Mouse (Mus musculus) Patski (cell line): ENCODE data around the gene Tnfrsf25. TPM values are rescaled to one million over a fixed set of nuclear protein-coding genes. Genes with fewer than 3 reads are reported as not detected.

Source experiments
- ATAC-seq: fragments of 100-300 bp; one replicate; pipeline ENCODE4 v1.8.0; 2021
- CTCF ChIA-PET: fragments of 350-600 bp; sonication (Branson Sonifier 250); formaldehyde crosslinking; loops from one replicate; lab custom pipeline; 2022; ENCODE audit warnings: inconsistent platforms; lab: Charles Lee
- POLR2A ChIA-PET: fragments of 350-600 bp; sonication (Branson Sonifier 250); formaldehyde crosslinking; loops from one replicate; lab custom pipeline; 2022; ENCODE audit warnings: antibody characterized with exemption, inconsistent platforms; lab: Charles Lee
- DNase-seq: peaks from one replicate; pipeline ENCODE4 v3.0.0-alpha.2; 2011; ENCODE audit warnings: low read depth, low spot score
- H3K27me3 ChIP-seq: fragments of 371-371 bp; one replicate; pipeline ENCODE4 v1.5.1; 2021
- CTCF ChIP-seq: fragments of 100-300 bp; IDR thresholded peaks from one replicate; pipeline ENCODE4 v1.5.1; 2021
- in situ Hi-C: fragments of 300-500 bp; cut with MboI; formaldehyde crosslinking; loops from 3 replicates; pipeline ENCODE4 v1.11.1; 2018; ENCODE audit warnings: low pct_unique_long_range_greater_than_20kb, mixed read lengths
- polyA plus RNA-seq: library from polyadenylated mRNA; unstranded; gene quantifications from one replicate; pipeline ENCODE4 v1.2.3, GENCODE M21; 2021

Gene Tnfrsf25
- polyA plus RNA-seq, 1 experiment from 2014 or later = 1.5 TPM

DNA sequence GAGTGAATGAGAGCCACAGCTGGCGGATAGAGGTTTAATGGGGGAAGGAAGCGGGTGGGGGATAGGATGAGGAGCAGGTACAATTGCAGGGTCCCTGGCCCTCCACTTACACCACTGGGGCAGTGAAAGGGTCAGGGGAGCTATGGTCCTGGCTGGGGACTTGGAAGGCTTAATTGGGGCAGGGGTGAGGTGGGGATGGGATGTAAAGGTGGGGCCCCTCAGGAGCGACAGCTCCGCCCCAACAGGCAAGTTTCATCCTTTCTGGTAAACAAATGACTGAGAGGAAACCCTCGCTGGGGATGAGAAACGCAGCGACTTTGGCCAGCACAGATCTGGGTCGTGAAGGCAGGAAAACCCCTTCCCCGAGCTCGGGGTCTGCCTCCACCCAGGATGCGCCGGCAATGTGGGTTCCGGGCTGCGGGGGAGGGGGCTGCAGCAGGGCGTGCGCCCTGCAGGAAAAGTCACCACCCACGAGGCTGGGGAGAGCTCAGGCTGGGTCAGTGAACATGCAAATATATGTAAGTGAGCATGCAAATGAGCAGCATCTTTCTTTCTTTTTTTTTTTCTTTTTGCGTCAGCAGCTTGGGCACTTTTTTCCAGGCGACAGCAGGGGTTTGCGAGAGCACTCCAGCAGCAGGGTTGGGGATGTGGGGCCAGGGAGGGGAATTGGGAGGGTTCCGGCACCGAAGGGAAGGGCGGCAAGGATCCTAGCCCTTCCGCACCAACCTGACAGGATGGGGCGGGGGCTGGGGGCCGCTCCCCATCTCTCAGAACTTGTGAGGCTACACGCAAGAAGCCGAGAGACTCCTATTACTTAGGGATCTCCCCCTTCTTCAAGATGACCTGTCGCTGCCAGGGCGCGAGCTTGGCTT, 4.8 kb downstream of the Tnfrsf25 start:
- TF ChIP-seq CTCF = no peak
- POLR2A ChIA-PET = no interaction called here
- no peak for ATAC-seq
- DNase-seq = no peak
- in situ Hi-C loops = no loop called here
- H3K27me3 ChIP-seq = no peaks in the 10 kb centered on the region
- CTCF ChIA-PET = interaction anchor here (1.2 to 2.5 kb wide), 2 partner anchors 14 to 16 kb away, joined by 3 to 7 read pairs; no protein-coding TSS in a partner anchor

- H3K27me3 ChIP-seq = no peaks in the 10 kb centered on the region
- DNase-seq (no peak), ATAC-seq (no peak)
- no peak for TF ChIP-seq CTCF
- ChIA-PET POLR2A (no interaction called here), CTCF (interaction anchor here (1.2 to 2.5 kb wide), 2 partner anchors 13 to 16 kb away, joined by 3 to 7 read pairs; no protein-coding TSS in a partner anchor)
- in situ Hi-C loops = no loop called here
Observed at GRCm38 (mm10) chr4:152121183-152121505, 5.4 kb downstream of the Tnfrsf25 start.

DNA sequence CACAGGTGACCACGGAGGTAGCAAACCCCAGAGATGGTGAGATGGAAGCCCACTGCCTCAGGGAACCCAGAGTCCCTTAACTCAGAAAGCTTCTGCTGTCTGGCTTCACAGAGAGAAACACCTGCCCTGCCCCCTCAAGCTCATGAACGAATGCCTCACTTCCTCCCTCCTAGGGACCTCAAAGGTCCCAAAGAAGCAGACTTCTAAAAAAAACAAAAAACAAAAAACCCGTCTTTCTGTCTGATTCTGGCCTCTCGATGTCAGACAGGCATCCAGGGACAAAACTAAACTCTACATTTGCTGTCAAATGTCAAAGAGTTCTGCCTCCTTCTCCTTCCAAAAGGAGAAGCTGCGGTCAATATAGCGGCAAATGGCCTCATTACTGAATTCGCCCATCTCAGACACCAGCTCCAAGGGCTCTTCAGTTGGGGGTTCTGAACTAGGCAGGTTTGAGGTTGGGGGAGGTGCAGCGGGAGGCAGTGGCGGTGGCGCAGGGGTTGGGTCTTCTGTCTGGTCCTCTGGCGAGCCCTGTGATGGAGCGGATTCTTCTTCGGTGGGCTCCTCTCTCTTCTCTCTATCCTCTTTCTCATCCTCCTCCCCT, 8.7 kb downstream of the Tnfrsf25 start:
- ATAC-seq = no peak

GRCm38 (mm10) chr4:152125161-152126025, 9.7 kb downstream of the Tnfrsf25 start:
- ChIA-PET POLR2A (no interaction called here), CTCF (interaction anchor here (1.3 to 1.8 kb wide), 2 partner anchors 10 to 23 kb away, joined by 3 to 4 read pairs; no protein-coding TSS in a partner anchor)
- TF ChIP-seq CTCF = no peak
- no peaks in the 10 kb centered on the region for H3K27me3 ChIP-seq
- in situ Hi-C loops = no loop called here
- no peak for DNase-seq
- no peak for ATAC-seq

More for the DNA sequence above, 8.7 kb downstream of the Tnfrsf25 start:
- in situ Hi-C loops = no loop called here
- no peak for DNase-seq
- no peaks in the 10 kb centered on the region for H3K27me3 ChIP-seq
- ChIA-PET POLR2A (interaction anchor here (0.6 kb wide), 1 partner anchor 1788 kb away, joined by 3 read pairs; no protein-coding TSS in a partner anchor), CTCF (interaction anchor here (1.3 to 1.8 kb wide), 2 partner anchors 11 to 22 kb away, joined by 3 to 4 read pairs; no protein-coding TSS in a partner anchor)
- TF ChIP-seq CTCF = no peak

GRCm38 (mm10) chr4:152126026-152126920, 10.5 kb downstream of the Tnfrsf25 start:
- no peak for ATAC-seq
- ChIA-PET CTCF (interaction anchor here (1.8 kb wide), 1 partner anchor 24 kb away, joined by 4 read pairs; no protein-coding TSS in a partner anchor), POLR2A (no interaction called here)
- H3K27me3 ChIP-seq = peaks cover 4% of the 10 kb centered on the region
- no peak for TF ChIP-seq CTCF
- in situ Hi-C loops = no loop called here
- no peak for DNase-seq

DNA sequence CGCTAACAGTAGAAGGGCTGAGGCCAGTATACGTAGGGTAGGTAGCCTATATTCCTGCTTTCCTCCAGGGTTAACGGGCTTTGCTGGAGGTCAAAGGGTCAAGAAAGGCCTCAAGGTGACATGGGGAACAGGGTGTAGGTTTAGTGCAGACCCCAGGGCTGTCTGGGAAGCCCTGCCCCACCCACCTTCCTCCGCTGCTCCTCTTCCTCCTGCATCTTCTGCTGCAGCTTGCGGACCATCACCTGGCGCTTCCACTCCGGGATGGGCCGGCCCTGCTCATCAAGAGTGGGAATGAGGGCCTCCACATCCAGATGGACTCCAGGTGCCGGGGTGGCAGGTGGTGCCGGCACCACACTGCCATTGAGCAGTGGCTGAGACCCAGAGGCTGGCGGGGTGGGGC, 12.2 kb downstream of the Tnfrsf25 start:
- ATAC-seq = no peak
- DNase-seq = no peak
- H3K27me3 ChIP-seq = peaks cover 8% of the 10 kb centered on the region
- ChIA-PET CTCF (interaction anchor here (1.0 kb wide), 1 partner anchor 11 kb away, joined by 3 read pairs; no protein-coding TSS in a partner anchor), POLR2A (interaction anchor here (0.7 kb wide), 1 partner anchor 114 kb away, joined by 4 read pairs; no protein-coding TSS in a partner anchor)
- in situ Hi-C loops = no loop called here
- TF ChIP-seq CTCF = no peak

DNA sequence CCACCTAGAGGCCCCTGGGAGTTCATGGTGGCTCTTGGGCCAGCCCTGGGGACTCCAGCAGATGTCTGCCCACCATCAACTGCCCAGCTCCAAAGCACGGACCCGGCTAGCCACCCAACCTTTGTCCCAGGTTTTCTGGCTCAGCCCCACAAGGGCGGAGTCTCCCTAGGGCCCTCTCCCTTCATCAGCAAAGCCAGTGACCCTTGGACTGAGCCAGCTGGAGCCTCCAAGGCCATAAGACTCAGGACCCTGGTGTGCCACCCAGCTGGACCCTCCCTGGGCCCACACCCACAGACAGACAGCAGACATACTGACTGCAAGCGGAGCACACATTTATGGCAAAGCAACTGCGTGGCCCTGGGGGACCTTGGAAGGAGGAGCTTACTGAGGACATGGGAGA, 13.1 kb downstream of the Tnfrsf25 start:
- peaks cover 8% of the 10 kb centered on the region for H3K27me3 ChIP-seq
- no peak for DNase-seq
- POLR2A ChIA-PET = no interaction called here
- TF ChIP-seq CTCF = no peak
- ATAC-seq = no peak
- CTCF ChIA-PET = no interaction called here
- in situ Hi-C loops = no loop called here

- DNase-seq (no peak), ATAC-seq (no peak)
- in situ Hi-C loops = no loop called here
- CTCF ChIA-PET = no interaction called here
- H3K27me3 ChIP-seq = peaks cover 8% of the 10 kb centered on the region
- no peak for TF ChIP-seq CTCF
- POLR2A ChIA-PET = no interaction called here
Observed at GRCm38 (mm10) chr4:152129395-152129930, 13.7 kb downstream of the Tnfrsf25 start.
